Mouse (Mus musculus) heart, adult 2 months (tissue): ENCODE results near the gene Fn3krp. TPM values are rescaled to one million over a fixed set of nuclear protein-coding genes. Genes with fewer than 3 reads are reported as not detected.

ENCODE experiments used
- DNase-seq, 2 experiments: peaks; one replicate each; pipeline ENCODE4 v3.0.0; 2021
- H3K27ac ChIP-seq: fragments of 200-600 bp; 2 replicates; pipeline ENCODE4 v1.8.1; 2022
- H3K27me3 ChIP-seq: fragments of 200-500 bp; 2 replicates; pipeline ENCODE4 v1.6.1; 2012; ENCODE audit warnings: mild to moderate bottlenecking, low read length, inconsistent platforms, mixed read lengths; ENCODE audit not compliant: control insufficient read depth, insufficient read depth
- H3K36me3 ChIP-seq: fragments of 200-500 bp; 2 replicates; pipeline ENCODE4 v1.6.1; 2012; ENCODE audit warnings: low read length, inconsistent platforms; ENCODE audit not compliant: control insufficient read depth, insufficient read depth
- H3K4me1 ChIP-seq: fragments of 200-500 bp; 2 replicates; pipeline ENCODE4 v1.6.1; 2011; ENCODE audit warnings: low read length; ENCODE audit not compliant: control insufficient read depth, insufficient read depth
- H3K4me3 ChIP-seq: fragments of 200-600 bp; 2 replicates; pipeline ENCODE4 v1.8.1; 2022
- H3K79me2 ChIP-seq: fragments of 200-500 bp; replicated peaks from 2 replicates; pipeline ENCODE4 v1.6.1; 2012; ENCODE audit warnings: mild to moderate bottlenecking, inconsistent platforms, low read length, moderate library complexity, mixed read lengths; ENCODE audit not compliant: control insufficient read depth, insufficient read depth
- H3K9ac ChIP-seq: fragments of 200-500 bp; 2 replicates; pipeline ENCODE4 v1.6.1; 2012; ENCODE audit warnings: low read depth, mild to moderate bottlenecking, control low read depth, inconsistent platforms, low read length, mixed read lengths
- CTCF ChIP-seq: fragments of 200-600 bp; IDR thresholded peaks from 2 replicates; pipeline ENCODE4 v1.8.1; 2022; ENCODE audit warnings: antibody characterized with exemption, mild to moderate bottlenecking, moderate library complexity
- EP300 ChIP-seq: fragments of 200-500 bp; IDR thresholded peaks from 2 replicates; pipeline ENCODE4 v1.6.1; 2011; ENCODE audit warnings: low read depth, low read length, control low read depth; ENCODE audit not compliant: insufficient read depth
- POLR2A ChIP-seq: fragments of 200-500 bp; IDR thresholded peaks from 2 replicates; pipeline ENCODE4 v1.6.1; 2011; ENCODE audit warnings: mild to moderate bottlenecking, low read depth, low read length, control low read depth; ENCODE audit not compliant: insufficient read depth
- WGBS: fragments of 180-500 bp; shearing (Covaris S2); methylation state at CpG from one replicate; pipeline ENCODE4 v1.1.7; 2018; 5-methylcytosine and 5-hydroxymethylcytosine counted together
- intact Hi-C: fragments of 180-260 bp; cut with DNase I; formaldehyde crosslinking; loops from one replicate; pipeline ENCODE4 v1.15.1; 2025
- microRNA-seq, 2 experiments: library from miRNA; unstranded; fragments of <30 nt; microRNA quantifications; one replicate each; pipeline ENCODE4 v1.2.0; 2021
- polyA plus RNA-seq: library from polyadenylated mRNA; depleted of rRNA; stranded (reverse); fragments of >200 nt; gene quantifications from 2 replicates; pipeline ENCODE4 v1.2.3, GENCODE M21; 2012; rRNA removed
- total RNA-seq, 2 experiments: library from RNA; stranded (reverse); gene quantifications; 2 replicates each; pipeline ENCODE4 v1.2.3; 2021

The Fn3krp gene
- total and polyA plus RNA-seq, 3 experiments = 6.2 to 7.1 (median 6.9) TPM

DNA sequence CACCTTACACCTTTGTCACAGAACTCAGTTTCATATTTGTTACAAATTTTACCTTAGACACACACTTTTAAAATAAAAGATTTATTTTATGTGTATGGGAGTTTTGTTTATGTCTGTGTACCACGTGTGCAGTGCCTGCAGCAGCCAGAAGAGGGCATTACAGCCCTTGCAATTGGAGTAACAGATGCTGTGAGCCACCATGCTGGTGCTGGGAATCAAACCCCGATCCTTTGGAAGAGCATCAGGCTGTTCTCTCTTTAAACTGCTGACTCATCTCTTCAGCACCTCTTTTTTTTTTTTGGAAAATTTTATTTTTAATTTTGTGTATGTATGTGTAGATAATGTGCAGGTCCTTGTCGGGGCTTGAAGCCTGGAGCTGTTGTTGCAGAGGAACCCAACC is 36.7 kb downstream of the Fn3krp start:
- Histone ChIP-seq H3K27me3 (no peaks in the 10 kb centered on the region), H3K27ac (no peak overlapping the region), H3K4me1 (no peaks in the 10 kb centered on the region), H3K79me2 (peaks cover 2% of the 10 kb centered on the region; the same call in 1 of the 2 replicates), H3K36me3 (no peaks in the 10 kb centered on the region), H3K9ac (no peak overlapping the region), H3K4me3 (no peak overlapping the region)
- WGBS = 92% methylated on average over 3 of the region's 3 CpGs
- TF ChIP-seq CTCF = peak; percentile 34
- TF ChIP-seq POLR2A = no peak
- no peak for DNase-seq
- intact Hi-C loops = no loop called here

DNA sequence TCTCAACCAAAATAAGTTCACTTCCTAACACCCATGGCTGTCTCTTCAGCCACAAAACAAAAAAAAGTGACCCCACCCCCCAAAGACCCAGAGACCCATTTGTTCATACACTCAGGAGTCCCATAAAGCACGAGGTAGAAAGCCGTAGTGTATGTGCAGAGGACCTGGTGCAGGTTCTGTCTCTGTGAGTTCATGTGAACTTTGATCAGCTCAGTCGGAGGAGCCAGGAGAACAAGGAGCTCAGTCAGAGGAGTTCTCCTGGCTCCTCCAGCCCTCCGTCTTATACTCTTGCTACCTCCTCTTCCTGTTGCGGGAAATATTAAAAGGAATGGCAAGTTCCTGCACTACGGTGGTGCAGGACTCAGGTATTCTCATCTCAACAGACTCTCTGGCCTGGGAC is 46.2 kb downstream of the Fn3krp start:
- H3K27me3 ChIP-seq = no peaks in the 10 kb centered on the region
- no peak overlapping the region for H3K4me3 ChIP-seq
- H3K9ac ChIP-seq = no peak overlapping the region
- TF ChIP-seq CTCF = no peak
- no peak for TF ChIP-seq POLR2A
- no peak for TF ChIP-seq EP300
- H3K4me1 ChIP-seq = no peaks in the 10 kb centered on the region
- DNase-seq = no peak
- no peaks in the 10 kb centered on the region for H3K36me3 ChIP-seq
- WGBS = 95% methylated on average over 6 of the region's 6 CpGs
- H3K79me2 ChIP-seq = no peaks in the 10 kb centered on the region
- no peak overlapping the region for H3K27ac ChIP-seq
- intact Hi-C loops = no loop called here

DNA sequence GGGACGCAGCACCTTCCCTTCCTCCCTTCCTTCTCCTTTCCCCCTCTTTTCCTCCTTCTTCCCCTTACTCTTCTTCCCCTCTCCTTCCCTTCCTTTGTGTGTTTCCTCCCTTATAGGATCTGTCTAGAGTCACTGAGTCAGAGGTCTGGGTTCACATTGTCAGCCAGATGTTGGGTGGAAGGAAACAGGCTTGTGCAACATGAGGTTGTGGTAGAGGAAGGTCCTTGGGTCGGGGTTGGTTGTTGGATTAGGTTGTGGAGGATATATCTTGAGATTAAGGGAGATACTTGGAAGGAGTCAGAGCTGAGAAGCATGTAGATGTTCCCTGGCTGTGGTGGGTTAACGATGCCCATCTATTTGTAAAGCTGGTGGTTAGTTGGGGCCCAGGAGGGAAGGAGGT is 53.6 kb downstream of the Fn3krp start:
- 57% methylated on average over 3 of the region's 3 CpGs for WGBS
- no peak for DNase-seq
- intact Hi-C loops = loop anchor here (10.0 kb wide), 2 partner anchors 150 to 260 kb away; no protein-coding TSS in a partner anchor

DNA sequence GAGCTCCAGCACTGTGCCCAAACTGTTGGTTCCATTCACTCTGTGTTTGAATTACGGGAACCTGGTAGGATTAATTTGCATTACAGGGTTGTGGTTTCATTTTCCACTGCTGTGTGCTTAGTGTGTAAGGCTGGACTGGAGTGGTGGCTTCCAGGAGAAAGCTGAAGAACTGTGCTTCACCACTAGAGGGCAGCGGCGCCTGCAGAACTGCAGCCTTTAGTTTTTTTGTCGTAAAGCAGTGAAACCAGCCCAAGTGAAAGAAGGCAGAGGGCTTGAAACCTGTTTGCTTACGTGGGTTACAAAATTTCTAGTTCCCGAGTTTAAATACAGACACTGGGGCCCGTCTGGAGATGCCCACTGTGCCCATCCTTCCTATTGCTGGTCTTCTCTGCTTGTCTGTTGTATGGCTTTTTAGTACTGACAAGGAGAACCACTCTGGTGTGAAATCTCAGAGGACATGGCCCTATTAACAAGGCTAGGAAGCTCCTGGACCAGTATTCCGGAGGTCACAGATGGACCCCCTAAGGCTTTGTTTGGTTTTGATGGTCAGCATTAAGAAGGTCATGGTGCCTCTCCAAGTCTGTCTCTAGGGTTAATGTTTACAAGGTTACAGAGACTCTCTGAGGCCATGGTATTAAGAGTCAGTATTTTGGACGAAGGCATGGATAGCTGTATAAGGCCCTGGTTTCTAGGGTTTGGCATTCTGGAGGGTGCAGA is 54.7 kb downstream of the Fn3krp start:
- TF ChIP-seq CTCF (peak; percentile 98), EP300 (peak; percentile 67; the same call in 1 of the 2 replicates), POLR2A (no peak)
- 30% methylated on average over 9 of the region's 9 CpGs for WGBS
- Histone ChIP-seq H3K27ac (no peak overlapping the region), H3K4me1 (no peaks in the 10 kb centered on the region), H3K36me3 (no peaks in the 10 kb centered on the region), H3K4me3 (no peak overlapping the region), H3K9ac (no peak overlapping the region), H3K27me3 (no peaks in the 10 kb centered on the region), H3K79me2 (no peaks in the 10 kb centered on the region)
- intact Hi-C loops = loop anchor here (1.0 to 10.0 kb wide), 3 partner anchors 149 to 332 kb away; no protein-coding TSS in a partner anchor
- peak; percentile 58 to 74 for DNase-seq

More for the DNA sequence above, 53.6 kb downstream of the Fn3krp start:
- TF ChIP-seq CTCF = no peak
- no peak for TF ChIP-seq POLR2A
- no peak for TF ChIP-seq EP300
- Histone ChIP-seq H3K4me3 (no peak overlapping the region), H3K79me2 (no peaks in the 10 kb centered on the region), H3K27me3 (no peaks in the 10 kb centered on the region), H3K4me1 (no peaks in the 10 kb centered on the region), H3K9ac (no peak overlapping the region), H3K27ac (no peak overlapping the region), H3K36me3 (no peaks in the 10 kb centered on the region)

DNA sequence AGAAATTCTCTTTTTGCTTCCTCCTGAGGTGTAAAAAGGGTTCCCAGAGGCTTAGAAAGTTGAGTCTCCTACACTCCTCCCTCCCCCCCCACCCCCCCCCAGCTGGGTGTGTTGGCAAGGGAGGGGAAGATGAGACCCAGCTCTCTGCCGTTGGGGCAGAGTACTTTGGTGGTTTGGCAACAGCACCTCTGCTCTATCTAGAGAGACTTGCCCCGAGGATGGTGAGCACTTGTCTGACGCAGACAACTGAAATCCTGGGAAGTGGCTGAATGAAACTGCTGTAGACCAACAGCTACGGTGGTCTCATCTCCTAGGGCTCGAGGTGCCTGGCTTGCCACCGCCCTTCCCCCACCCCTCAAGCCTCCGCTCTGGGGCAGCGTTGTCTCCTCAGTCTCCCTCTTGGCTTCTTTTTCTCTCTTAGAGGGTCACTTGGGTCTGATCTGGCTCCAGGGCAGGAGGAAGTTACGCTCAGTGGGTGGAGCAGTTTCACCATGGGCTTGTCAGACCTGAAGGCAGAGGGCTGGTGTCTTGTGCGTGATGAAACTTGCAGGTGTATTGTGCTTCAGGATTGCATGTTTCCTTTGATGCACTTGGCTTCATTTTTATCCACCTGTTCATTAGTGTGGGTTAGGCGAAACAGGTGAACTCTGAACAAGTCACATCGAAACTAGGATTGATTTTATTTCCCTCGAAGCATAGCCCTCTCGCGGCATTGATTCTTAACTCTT is 58.4 kb downstream of the Fn3krp start:
- Histone ChIP-seq H3K4me1 (no peaks in the 10 kb centered on the region), H3K27me3 (no peaks in the 10 kb centered on the region), H3K79me2 (no peaks in the 10 kb centered on the region), H3K4me3 (no peak overlapping the region), H3K27ac (no peak overlapping the region), H3K9ac (no peak overlapping the region), H3K36me3 (no peaks in the 10 kb centered on the region)
- no peak for DNase-seq
- WGBS = 88% methylated on average over 15 of the region's 15 CpGs
- TF ChIP-seq POLR2A (no peak), CTCF (no peak), EP300 (no peak)
- intact Hi-C loops = loop anchor here (10.0 kb wide), 2 partner anchors 145 to 255 kb away; no protein-coding TSS in a partner anchor

Small RNAs within 50 kb of the gene (microRNA-seq; reads per million reads assigned to microRNA genes)
- gene Mir7236 = 0 reads per million in 2 experiments

Other genes with a start within 250 kb of the Fn3krp start
- 1 to 10 TPM; 6.7 to 7.6 TPM for gene Hexdc, start 217.0 kb upstream of the Fn3krp start, total RNA-seq
- 10.1 and 15.6 TPM in 2 replicates for gene Hexdc, start 217.0 kb upstream of the Fn3krp start, polyA plus RNA-seq
- gene Ogfod3, start 216.7 kb upstream of the Fn3krp start, total RNA-seq = 10 to 100 TPM; 15.8 to 19.8 TPM
- 12.5 and 15.8 TPM in 2 replicates for gene Ogfod3, start 216.7 kb upstream of the Fn3krp start, polyA plus RNA-seq
- gene Cybc1, start 192.1 kb upstream of the Fn3krp start, total RNA-seq = 1 to 10 TPM; 7.6 TPM
- gene Cybc1, start 192.1 kb upstream of the Fn3krp start, polyA plus RNA-seq = 10.4 and 15.2 TPM in 2 replicates
- 100 to 1,000 TPM in 1 of 2 experiments, 10 to 100 TPM in 1; 76.7 to 102 TPM for gene Narf, start 184.1 kb upstream of the Fn3krp start, total RNA-seq
- 91.4 and 145 TPM in 2 replicates for gene Narf, start 184.1 kb upstream of the Fn3krp start, polyA plus RNA-seq
- 10 to 100 TPM; 20.3 to 22.0 TPM for gene Foxk2, start 161.4 kb upstream of the Fn3krp start, total RNA-seq
- gene Foxk2, start 161.4 kb upstream of the Fn3krp start, polyA plus RNA-seq = 13.6 and 19.4 TPM in 2 replicates
- gene Wdr45b, start 67.0 kb upstream of the Fn3krp start, total RNA-seq = 10 to 100 TPM; 34.4 to 36.8 TPM
- gene Wdr45b, start 67.0 kb upstream of the Fn3krp start, polyA plus RNA-seq = 36.9 and 57.6 TPM in 2 replicates
- 1 to 10 TPM in 1 of 2 experiments, under 1 TPM in 1; 0.91 to 1.5 TPM for gene Rab40b, start 33.1 kb upstream of the Fn3krp start, total RNA-seq
- gene Rab40b, start 33.1 kb upstream of the Fn3krp start, polyA plus RNA-seq = 2.0 and 2.8 TPM in 2 replicates
- 10 to 100 TPM; 23.6 to 26.3 TPM for gene Fn3k, start 13.5 kb downstream of the Fn3krp start, total RNA-seq
- gene Fn3k, start 13.5 kb downstream of the Fn3krp start, polyA plus RNA-seq = 20.4 and 23.7 TPM in 2 replicates
- gene Tbcd, start 30.5 kb downstream of the Fn3krp start, total RNA-seq = 10 to 100 TPM; 10.6 to 11.4 TPM
- gene Tbcd, start 30.5 kb downstream of the Fn3krp start, polyA plus RNA-seq = 17.4 and 20.3 TPM in 2 replicates
- gene Zfp750, start 97.9 kb downstream of the Fn3krp start, total RNA-seq = under 1 TPM; 0.09 to 0.21 TPM
- gene Zfp750, start 97.9 kb downstream of the Fn3krp start, polyA plus RNA-seq = 0.09 and 0.14 TPM in 2 replicates